Mouse (Mus musculus) forebrain, embryonic 11.5 days (tissue): Measurements from ENCODE around the gene Arid5b. TPM values are rescaled to one million over a fixed set of nuclear protein-coding genes. Genes with fewer than 3 reads are reported as not detected.

Source experiments
- ATAC-seq: fragments of 200-750 bp; cut with Nextera tagmentation; replicated peaks from 2 replicates; pipeline ENCODE4 v1.8.0; 2017; ENCODE audit warnings: moderate TSS enrichment; ENCODE audit not compliant: low FRiP score
- DNase-seq: peaks from one replicate; pipeline ENCODE4 v3.0.0-alpha.2; 2017; ENCODE audit warnings: low spot score
- H3K27ac ChIP-seq: fragments of 300-500 bp; sonication (generic); 2 replicates; pipeline ENCODE4 v1.5.1; 2014; ENCODE audit warnings: low read depth, low read length
- H3K27me3 ChIP-seq: fragments of 300-500 bp; sonication (generic); 2 replicates; pipeline ENCODE4 v1.6.1; 2014; ENCODE audit warnings: mild to moderate bottlenecking, low read length, mixed read lengths; ENCODE audit not compliant: control insufficient read depth, insufficient read depth
- H3K36me3 ChIP-seq: fragments of 300-500 bp; sonication (generic); 2 replicates; pipeline ENCODE4 v1.6.1; 2014; ENCODE audit warnings: mild to moderate bottlenecking, low read length, moderate library complexity, mixed read lengths; ENCODE audit not compliant: control insufficient read depth, insufficient read depth
- H3K4me1 ChIP-seq: fragments of 300-500 bp; sonication (generic); replicated peaks from 2 replicates; pipeline ENCODE4 v1.6.1; 2014; ENCODE audit warnings: low read length, mixed read lengths; ENCODE audit not compliant: control insufficient read depth, insufficient read depth
- H3K4me2 ChIP-seq: fragments of 300-500 bp; sonication (generic); 2 replicates; pipeline ENCODE4 v1.6.1; 2014; ENCODE audit warnings: low read depth, mild to moderate bottlenecking, low read length, moderate library complexity, mixed read lengths; ENCODE audit not compliant: severe bottlenecking
- H3K4me3 ChIP-seq: fragments of 300-500 bp; sonication (generic); 2 replicates; pipeline ENCODE4 v1.5.1; 2014; ENCODE audit warnings: low read depth, low read length
- H3K9ac ChIP-seq: fragments of 300-500 bp; sonication (generic); 2 replicates; pipeline ENCODE4 v1.6.1; 2014; ENCODE audit warnings: low read length
- H3K9me3 ChIP-seq: fragments of 300-500 bp; sonication (generic); 2 replicates; pipeline ENCODE4 v1.6.1; 2016; ENCODE audit warnings: low read length, mixed read lengths; ENCODE audit not compliant: control insufficient read depth
- WGBS: fragments of 180-500 bp; shearing (Covaris S2); extraction: QIAGEN DNeasy Blood & Tissue Kit; methylation state at CpG from one replicate; pipeline ENCODE4 v1.1.7; 2014; 5-methylcytosine and 5-hydroxymethylcytosine counted together
- polyA plus RNA-seq: library from polyadenylated mRNA; unstranded; fragments of >200 nt; fragmentation: Nextera tagmentation; extraction: Ambion mirVana; gene quantifications from 2 replicates; pipeline ENCODE4 v1.2.1, GENCODE M21; 2014

Gene Arid5b
- polyA plus RNA-seq, 1 experiment from 2014 or later = 17.1 TPM

DNA sequence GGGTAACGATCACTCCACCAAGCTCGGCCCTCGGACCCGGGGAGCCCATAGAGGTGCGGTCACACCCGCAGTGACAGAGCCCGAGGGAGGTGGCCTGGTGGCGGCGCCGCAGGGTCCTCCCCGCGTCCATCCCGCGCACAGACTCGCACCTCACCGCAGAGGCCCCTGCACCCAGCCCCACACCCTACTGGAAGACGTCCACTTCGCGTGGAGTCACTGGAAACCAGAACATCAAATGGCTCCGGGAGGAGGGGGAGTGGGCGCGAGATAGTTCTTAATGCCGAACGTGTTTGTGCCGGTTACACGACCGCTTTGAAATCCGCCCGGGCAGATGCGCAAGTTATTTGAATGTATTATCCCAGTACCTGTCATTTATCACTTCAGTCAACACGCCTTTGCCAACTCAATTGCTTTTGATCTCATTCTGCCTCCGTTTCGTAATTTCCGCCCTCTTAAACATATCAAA is 1.5 kb downstream of the Arid5b start:
- peak overlapping the region; percentile 68 for H3K9ac ChIP-seq
- no peaks in the 10 kb centered on the region for H3K36me3 ChIP-seq
- H3K4me1 ChIP-seq = 0 out of 2 replicates have a peak, but pooled peaks cover 3% of the 10 kb centered on the region
- H3K9me3 ChIP-seq = no peaks in the 10 kb centered on the region
- under 1% methylated on average over 34 of the region's 34 CpGs for WGBS
- H3K4me3 ChIP-seq = peak overlapping the region; percentile 56
- H3K27me3 ChIP-seq = peaks cover 2% of the 10 kb centered on the region; the same call in 1 of the 2 replicates
- DNase-seq (peak; percentile 79), ATAC-seq (peak; percentile 59)
- peak overlapping the region; percentile 94 for H3K4me2 ChIP-seq
- H3K27ac ChIP-seq = no peak overlapping the region

DNA sequence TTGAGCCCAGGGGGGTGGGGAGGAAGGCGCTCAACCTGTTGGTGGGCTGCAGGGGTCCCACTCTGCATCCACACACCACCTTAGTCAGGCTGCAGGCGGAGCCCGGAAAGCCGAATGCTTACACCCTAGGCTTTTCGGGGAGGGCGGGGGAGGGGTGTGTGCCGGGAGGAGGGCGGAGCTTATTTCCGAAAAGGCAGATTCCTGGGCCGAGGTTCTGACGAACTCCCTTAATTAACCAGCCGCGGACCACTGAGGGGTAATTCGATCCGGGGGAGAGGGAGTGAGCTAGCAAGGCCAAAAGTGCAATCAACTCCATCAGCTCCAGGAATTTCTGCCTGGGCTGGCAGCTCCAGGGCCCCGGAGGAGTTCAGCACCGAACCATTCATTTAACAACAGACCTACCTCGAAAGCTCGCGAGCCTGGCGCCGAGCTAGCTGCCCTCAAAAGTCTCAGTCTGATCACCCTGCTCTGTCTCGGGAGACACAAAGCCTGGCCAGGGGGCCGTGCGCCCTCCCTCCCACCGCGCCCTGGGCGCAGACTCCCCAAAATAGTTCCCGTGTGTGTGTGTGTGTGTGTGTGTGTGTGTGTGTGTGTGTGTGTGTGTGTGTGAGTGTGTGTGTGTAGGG is 2.1 kb downstream of the Arid5b start:
- peak; percentile 74 for ATAC-seq
- DNase-seq = peak; percentile 85
- 0 out of 2 replicates have a peak, but pooled peaks cover 3% of the 10 kb centered on the region for H3K4me1 ChIP-seq
- H3K4me3 ChIP-seq = peak overlapping the region; percentile 56
- under 1% methylated on average over 25 of the region's 29 CpGs for WGBS
- no peaks in the 10 kb centered on the region for H3K9me3 ChIP-seq
- H3K36me3 ChIP-seq = no peaks in the 10 kb centered on the region
- H3K4me2 ChIP-seq = peak overlapping the region; percentile 94
- H3K9ac ChIP-seq = peak overlapping the region; percentile 68
- H3K27me3 ChIP-seq = peaks cover 2% of the 10 kb centered on the region; the same call in 1 of the 2 replicates
- no peak overlapping the region for H3K27ac ChIP-seq

DNA sequence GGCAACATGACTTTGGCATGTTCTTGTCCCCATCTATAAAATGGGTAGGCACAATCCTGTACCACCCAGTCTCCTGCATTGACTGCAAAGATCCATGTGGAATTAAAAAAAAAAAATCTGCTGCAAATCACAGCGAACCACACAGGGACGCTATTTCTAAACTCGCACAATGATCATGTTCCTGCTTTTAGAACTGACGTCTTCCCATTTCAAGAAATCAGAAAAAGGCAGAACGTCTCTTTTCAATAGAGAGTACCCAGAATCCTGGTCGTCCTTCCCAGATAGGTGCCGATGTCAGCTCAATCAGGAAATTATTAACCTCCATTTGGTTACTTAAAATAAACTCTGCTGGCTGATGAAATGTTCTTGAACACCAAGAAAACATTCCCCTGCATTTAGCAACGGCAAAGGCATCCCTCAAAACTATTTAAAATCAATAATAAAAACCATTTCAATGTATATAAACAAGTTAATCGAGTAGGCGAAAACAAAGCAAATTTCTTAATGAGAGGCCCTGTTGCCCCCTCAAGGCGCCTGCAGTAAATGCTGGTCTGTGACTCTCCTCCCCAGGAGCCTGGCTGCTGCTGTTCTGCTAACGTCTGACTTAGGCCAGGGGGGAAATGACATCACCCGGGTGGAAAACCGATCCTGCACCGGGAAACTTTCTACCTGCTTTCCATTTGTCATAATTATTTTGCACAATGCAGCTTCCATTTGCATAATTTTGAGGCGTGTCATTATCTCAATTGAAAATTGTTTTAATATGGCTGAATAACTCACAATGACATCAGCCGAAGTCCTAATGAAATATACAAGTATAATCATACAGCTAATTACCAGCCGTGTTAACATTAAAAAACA is 3.4 kb downstream of the Arid5b start:
- Histone ChIP-seq H3K36me3 (no peaks in the 10 kb centered on the region), H3K27me3 (no peaks in the 10 kb centered on the region), H3K9ac (no peak overlapping the region), H3K4me2 (peak overlapping the region; percentile 11; the same call in 1 of the 2 replicates), H3K4me1 (no peaks in the 10 kb centered on the region), H3K4me3 (no peak overlapping the region), H3K27ac (no peak overlapping the region), H3K9me3 (no peaks in the 10 kb centered on the region)
- peak; percentile 65 for DNase-seq
- WGBS = 25% methylated on average over 18 of the region's 18 CpGs
- no peak for ATAC-seq

DNA sequence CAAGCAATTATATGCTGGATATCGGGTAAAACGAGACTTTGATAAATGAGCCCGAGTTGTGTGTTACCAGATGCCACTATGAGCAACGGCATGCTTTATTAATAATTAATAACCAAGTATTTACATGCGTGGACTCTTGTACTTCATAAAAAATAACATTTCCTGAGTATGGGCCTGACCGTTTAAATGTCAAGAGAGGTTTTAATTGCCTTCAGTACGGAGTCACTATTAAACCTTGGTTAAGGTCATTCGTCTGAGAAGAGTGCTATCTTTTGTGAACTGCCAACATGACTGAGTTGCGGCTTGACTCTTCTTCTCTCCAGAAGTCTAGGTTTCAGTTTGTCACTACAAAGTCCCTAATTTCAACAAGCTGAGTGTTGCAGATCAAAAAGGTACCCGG is 8.8 kb downstream of the Arid5b start:
- H3K9ac ChIP-seq = no peak overlapping the region
- H3K9me3 ChIP-seq = no peaks in the 10 kb centered on the region
- H3K36me3 ChIP-seq = no peaks in the 10 kb centered on the region
- no peak overlapping the region for H3K4me3 ChIP-seq
- WGBS = 93% methylated on average over 10 of the region's 10 CpGs
- DNase-seq (no peak), ATAC-seq (no peak)
- no peak overlapping the region for H3K4me2 ChIP-seq
- no peak overlapping the region for H3K27ac ChIP-seq
- H3K4me1 ChIP-seq = no peaks in the 10 kb centered on the region
- H3K27me3 ChIP-seq = no peaks in the 10 kb centered on the region

DNA sequence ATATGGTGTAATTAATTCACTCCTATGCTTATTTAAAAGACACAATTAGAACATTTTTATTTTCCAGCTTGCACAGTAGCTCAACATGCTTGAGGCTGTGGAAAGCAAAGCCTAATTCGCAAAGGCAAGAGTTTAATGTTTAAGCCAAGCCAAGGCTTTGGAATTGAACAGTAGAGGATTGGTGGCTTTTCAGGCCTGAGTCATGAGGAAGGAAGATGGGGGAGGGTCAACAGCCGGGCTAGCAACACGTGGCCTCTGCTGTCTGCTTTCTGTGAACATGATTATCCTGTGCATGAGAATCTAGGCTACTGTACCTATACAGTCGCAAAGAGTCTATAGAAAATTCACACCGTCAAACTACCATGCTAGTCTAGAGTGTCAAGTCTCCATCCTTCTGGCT is 9.9 kb downstream of the Arid5b start:
- DNase-seq (no peak), ATAC-seq (no peak)
- Histone ChIP-seq H3K9ac (no peak overlapping the region), H3K27ac (no peak overlapping the region), H3K36me3 (no peaks in the 10 kb centered on the region), H3K9me3 (no peaks in the 10 kb centered on the region), H3K4me1 (no peaks in the 10 kb centered on the region), H3K4me3 (no peak overlapping the region), H3K4me2 (no peak overlapping the region), H3K27me3 (no peaks in the 10 kb centered on the region)
- 82% methylated on average over 5 of the region's 5 CpGs for WGBS

DNA sequence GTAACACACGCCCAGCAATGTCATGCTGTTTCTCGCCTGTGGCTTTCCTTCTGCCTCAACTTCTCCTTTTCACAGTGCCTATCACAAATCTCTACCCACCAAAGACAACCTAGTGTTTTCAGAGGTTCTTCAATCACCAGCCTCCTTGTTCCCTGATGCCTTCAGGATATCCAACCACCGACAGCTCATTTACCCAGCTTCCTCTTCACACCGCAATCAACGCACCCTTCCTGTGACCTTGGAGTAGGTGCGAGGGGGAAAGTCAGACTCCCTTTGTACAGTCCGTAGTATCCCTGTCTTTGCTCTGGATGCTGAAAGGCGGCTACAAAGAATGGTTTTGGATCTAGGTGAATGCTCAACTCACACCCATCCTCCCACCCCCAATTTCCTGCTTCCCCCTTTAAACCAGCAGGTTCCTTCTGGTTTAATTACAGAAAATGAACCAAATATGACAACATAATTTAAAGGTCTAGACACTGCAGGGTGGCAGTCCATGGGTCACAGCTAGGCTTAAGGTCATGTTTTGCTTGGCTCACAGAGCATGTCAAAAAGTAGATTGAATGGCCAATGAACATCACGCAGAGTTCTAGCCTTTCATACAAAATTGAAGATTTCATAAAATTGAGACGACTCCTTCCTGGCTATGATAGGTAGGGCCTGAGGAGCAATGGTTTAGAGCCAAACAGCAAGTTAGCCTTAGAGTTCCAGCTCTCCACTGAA is 14.4 kb downstream of the Arid5b start:
- no peak overlapping the region for H3K4me2 ChIP-seq
- no peak for DNase-seq
- no peaks in the 10 kb centered on the region for H3K4me1 ChIP-seq
- no peak overlapping the region for H3K9ac ChIP-seq
- H3K36me3 ChIP-seq = no peaks in the 10 kb centered on the region
- H3K9me3 ChIP-seq = no peaks in the 10 kb centered on the region
- H3K4me3 ChIP-seq = no peak overlapping the region
- no peaks in the 10 kb centered on the region for H3K27me3 ChIP-seq
- no peak for ATAC-seq
- H3K27ac ChIP-seq = no peak overlapping the region
- WGBS = 92% methylated on average over 10 of the region's 10 CpGs

DNA sequence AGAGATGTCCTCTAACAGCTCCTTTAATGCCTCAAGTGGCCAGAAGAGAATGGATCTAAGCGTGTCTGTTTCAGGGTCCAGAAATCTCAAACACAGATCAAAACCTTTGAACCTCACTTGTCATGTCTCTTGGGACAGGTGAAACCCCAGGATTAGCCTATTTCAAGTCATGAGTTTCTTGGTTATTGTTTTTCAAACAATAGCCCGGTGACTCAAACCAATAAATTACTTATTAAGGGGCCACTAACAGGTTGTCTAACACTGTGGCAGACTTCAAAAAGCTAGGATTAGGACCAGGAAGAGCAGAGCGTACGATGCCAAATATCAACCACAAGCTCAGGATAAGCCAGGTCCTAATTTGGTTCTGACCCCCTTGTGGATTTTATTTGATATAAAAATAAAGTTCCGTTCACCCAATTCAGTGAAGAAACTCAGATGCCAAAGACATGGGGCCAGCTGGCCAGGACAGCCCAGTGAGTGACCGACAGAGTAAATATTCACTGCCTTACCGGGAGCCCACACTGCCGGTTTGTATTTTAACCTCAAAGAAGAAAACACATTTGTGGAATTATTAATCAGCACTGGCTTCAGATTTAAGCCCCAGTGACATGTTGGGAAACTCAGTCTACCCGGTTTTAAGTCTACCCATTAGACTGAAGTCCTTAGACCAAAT is 15.1 kb downstream of the Arid5b start:
- Histone ChIP-seq H3K36me3 (no peaks in the 10 kb centered on the region), H3K9ac (no peak overlapping the region), H3K4me2 (no peak overlapping the region), H3K4me1 (no peaks in the 10 kb centered on the region), H3K9me3 (no peaks in the 10 kb centered on the region), H3K27me3 (no peaks in the 10 kb centered on the region), H3K4me3 (no peak overlapping the region), H3K27ac (no peak overlapping the region)
- WGBS = 91% methylated on average over 9 of the region's 9 CpGs
- ATAC-seq (no peak), DNase-seq (no peak)

DNA sequence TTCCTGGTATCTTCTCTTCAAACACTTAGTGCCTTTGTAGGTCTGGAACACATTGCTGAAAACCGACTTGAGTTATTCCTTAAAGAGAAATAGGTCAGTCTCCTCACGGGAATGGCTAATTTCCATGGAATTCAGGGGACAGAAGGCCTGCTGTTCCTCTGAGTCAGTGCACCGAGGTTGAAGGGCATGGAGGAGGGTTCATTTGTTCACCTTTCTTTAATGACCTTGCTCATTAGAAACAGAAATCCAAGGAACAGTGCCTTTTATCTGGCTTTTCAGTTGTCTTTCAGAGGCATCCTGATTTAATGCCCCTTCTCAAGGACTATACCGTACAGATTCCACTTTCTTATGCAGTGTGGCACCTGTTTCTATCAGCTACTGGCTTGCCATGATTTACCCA is 18.9 kb downstream of the Arid5b start:
- H3K27ac ChIP-seq = no peak overlapping the region
- no peak for DNase-seq
- no peak for ATAC-seq
- H3K27me3 ChIP-seq = no peaks in the 10 kb centered on the region
- H3K9ac ChIP-seq = no peak overlapping the region
- no peaks in the 10 kb centered on the region for H3K9me3 ChIP-seq
- H3K4me2 ChIP-seq = no peak overlapping the region
- no peak overlapping the region for H3K4me3 ChIP-seq
- no peaks in the 10 kb centered on the region for H3K36me3 ChIP-seq
- 50% methylated on average over 4 of the region's 4 CpGs for WGBS
- no peaks in the 10 kb centered on the region for H3K4me1 ChIP-seq
